Mouse (Mus musculus) kidney, postnatal 4 days (tissue): Measurements from ENCODE around the gene Fam83e.

ENCODE experiments used
- DNase-seq, 2 experiments: peaks; one replicate each; pipeline ENCODE4 v3.0.0; 2021; ENCODE audit warnings: mixed read lengths in 2 of 2

Fam83e gene

GRCm38 (mm10) chr7:45715741-45716459, 5.1 kb upstream of the Fam83e start:
- no peak for DNase-seq

GRCm38 (mm10) chr7:45716460-45716857, 4.6 kb upstream of the Fam83e start:
- no peak for DNase-seq

GRCm38 (mm10) chr7:45716952-45717917, 3.8 kb upstream of the Fam83e start:
- no peak for DNase-seq

- DNase-seq, result peak; percentile 99 to 100
These were observed 3.1 kb upstream of the Fam83e start, which contains the start of gene Sphk2 for GRCm38 (mm10) chr7:45717918-45718297. Sphk2 (minus strand) TSS chr7:45718002.

- DNase-seq, result no peak
These were observed 2.7 kb upstream of the Fam83e start for GRCm38 (mm10) chr7:45718331-45718730.

GRCm38 (mm10) chr7:45719180-45719579, 1.8 kb upstream of the Fam83e start:
- DNase-seq, result no peak

- no peak for DNase-seq
These were observed 1.1 kb upstream of the Fam83e start for GRCm38 (mm10) chr7:45719738-45720412.

- no peak for DNase-seq
These were observed 191 bp downstream of the Fam83e start for GRCm38 (mm10) chr7:45721234-45721571.

- DNase-seq, result no peak
These were observed 783 bp downstream of the Fam83e start for GRCm38 (mm10) chr7:45721642-45722347.

- peak in 1 of 2 experiments; percentile 39 for DNase-seq
These were observed 1.3 kb downstream of the Fam83e start for GRCm38 (mm10) chr7:45722348-45722713.

GRCm38 (mm10) chr7:45723301-45723700, 2.3 kb downstream of the Fam83e start:
- DNase-seq, result no peak

GRCm38 (mm10) chr7:45723781-45724180, 2.8 kb downstream of the Fam83e start:
- no peak for DNase-seq

- DNase-seq, result no peak
These were observed 4.1 kb downstream of the Fam83e start for GRCm38 (mm10) chr7:45725151-45725550.

GRCm38 (mm10) chr7:45725713-45726112, 4.7 kb downstream of the Fam83e start, which contains the start of gene Spaca4:
Spaca4 (minus strand) TSS chr7:45725813.
- no peak for DNase-seq

- DNase-seq, result no peak
These were observed 5.4 kb downstream of the Fam83e start for GRCm38 (mm10) chr7:45726419-45726818.

GRCm38 (mm10) chr7:45727625-45728024, 6.6 kb downstream of the Fam83e start:
- no peak for DNase-seq

- peak; percentile 81 to 86 for DNase-seq
These were observed 9.9 kb downstream of the Fam83e start for GRCm38 (mm10) chr7:45730727-45731431.

GRCm38 (mm10) chr7:45733477-45733876, 12.5 kb downstream of the Fam83e start:
- DNase-seq, result no peak

- peak; percentile 88 to 91 for DNase-seq
These were observed 18.3 kb downstream of the Fam83e start for GRCm38 (mm10) chr7:45739162-45739763.

- DNase-seq, result no peak
These were observed 18.8 kb downstream of the Fam83e start for GRCm38 (mm10) chr7:45739820-45740219.

- no peak for DNase-seq
These were observed 20.3 kb downstream of the Fam83e start for GRCm38 (mm10) chr7:45741308-45741707.
